Mouse (Mus musculus): ENCODE results near the gene Mlh3.

GRCm38 (mm10) chr12:85192461-85193108 is 77.8 kb downstream of the Mlh3 start:
- TF ChIP-seq POLR2A (IDR thresholded peaks at IDR 0.05; ENCODE audit: insufficient read depth, low read length) = no peak
- TF ChIP-seq CTCF (IDR thresholded peaks at IDR 0.05; ENCODE audit: low read depth, low read length) = no peak
